Mouse (Mus musculus) MEL (cell line): Measurements from ENCODE around the gene Atf7ip. TPM values are rescaled to one million over a fixed set of nuclear protein-coding genes. Genes with fewer than 3 reads are reported as not detected.

Source experiments
- DNase-seq: peaks from one replicate; pipeline ENCODE4 v3.0.0; 2011; ENCODE audit warnings: low read depth, low spot score
- H3K27ac ChIP-seq: 2 replicates; pipeline ENCODE4 v1.5.1; 2012; ENCODE audit warnings: low read depth, mild to moderate bottlenecking, control low read depth, low read length, moderate library complexity; ENCODE audit not compliant: control insufficient read depth
- H3K27me3 ChIP-seq, 2 experiments: fragments of 150-350 bp in 1 of 2; sonication (generic) in 1 of 2; 2 replicates each; pipeline ENCODE4 v1.6.1; 2012; ENCODE audit warnings: low read length in 2 of 2, mild to moderate bottlenecking in 2 of 2, improper control_type of control experiment in 1 of 2, moderate library complexity in 1 of 2; ENCODE audit not compliant: insufficient read depth in 2 of 2, control insufficient read depth in 1 of 2
- H3K36me3 ChIP-seq, 2 experiments: 2 replicates each; pipeline ENCODE4 v1.6.1; 2012 to 2014; ENCODE audit warnings: low read length in 2 of 2, improper control_type of control experiment in 1 of 2, inconsistent platforms in 1 of 2, mild to moderate bottlenecking in 1 of 2; ENCODE audit not compliant: insufficient read depth in 2 of 2, control insufficient read depth in 1 of 2
- H3K4me1 ChIP-seq, 2 experiments: fragments of 150-350 bp in 1 of 2; sonication (generic) in 1 of 2; 2 replicates each; pipeline ENCODE4 v1.6.1; 2012; ENCODE audit warnings: low read length in 2 of 2, improper control_type of control experiment in 1 of 2, mild to moderate bottlenecking in 1 of 2; ENCODE audit not compliant: insufficient read depth in 2 of 2, control insufficient read depth in 1 of 2
- H3K4me3 ChIP-seq, 2 experiments: fragments of 150-350 bp in 1 of 2; sonication (generic) in 1 of 2; 2 replicates each; pipeline ENCODE4 v1.5.1; 2012; ENCODE audit warnings: low read depth in 2 of 2, low read length in 2 of 2, mild to moderate bottlenecking in 2 of 2, moderate library complexity in 2 of 2, control low read depth in 1 of 2, improper control_type of control experiment in 1 of 2; ENCODE audit not compliant: control insufficient read depth in 1 of 2, insufficient read depth in 1 of 2
- H3K79me2 ChIP-seq: 2 replicates; pipeline ENCODE4 v1.6.1; 2012; ENCODE audit warnings: mild to moderate bottlenecking, low read length, moderate library complexity; ENCODE audit not compliant: control insufficient read depth, poor library complexity, insufficient read depth
- H3K9ac ChIP-seq: 2 replicates; pipeline ENCODE4 v1.6.1; 2012; ENCODE audit warnings: low read depth, mild to moderate bottlenecking, control low read depth, low read length, moderate library complexity; ENCODE audit not compliant: control insufficient read depth, poor library complexity, severe bottlenecking
- H3K9me3 ChIP-seq: fragments of 150-350 bp; sonication (generic); replicated peaks from 2 replicates; pipeline ENCODE4 v1.6.1; 2012; ENCODE audit warnings: mild to moderate bottlenecking, low read length, improper control_type of control experiment, moderate library complexity; ENCODE audit not compliant: insufficient read depth
- ETS1 ChIP-seq: IDR thresholded peaks from 2 replicates; pipeline ENCODE4 v1.6.1; 2012; ENCODE audit warnings: low read depth, mild to moderate bottlenecking, inconsistent platforms, low read length, improper control_type of control experiment, moderate library complexity
- KAT2A ChIP-seq: conservative IDR thresholded peaks from 2 replicates; pipeline ENCODE4 v1.6.1; 2012; ENCODE audit warnings: low read depth, low read length, improper control_type of control experiment, inconsistent platforms
- MEF2A ChIP-seq: IDR thresholded peaks from 2 replicates; pipeline ENCODE4 v1.6.1; 2014; ENCODE audit warnings: low read depth, mild to moderate bottlenecking, inconsistent platforms, low read length, improper control_type of control experiment; ENCODE audit not compliant: poor library complexity, insufficient replicate concordance, severe bottlenecking; ENCODE audit errors: extremely low read depth
- MXI1 ChIP-seq: IDR thresholded peaks from 2 replicates; pipeline ENCODE4 v1.6.1; 2011; ENCODE audit warnings: mild to moderate bottlenecking, low read depth, low read length, improper control_type of control experiment
- MYB ChIP-seq: IDR thresholded peaks from 2 replicates; pipeline ENCODE4 v1.6.1; 2011; ENCODE audit warnings: mild to moderate bottlenecking, low read depth, low read length, improper control_type of control experiment
- MYC ChIP-seq: IDR thresholded peaks from 2 replicates; pipeline ENCODE4 v1.6.1; 2011; ENCODE audit warnings: low read depth, mild to moderate bottlenecking, low read length, improper control_type of control experiment, moderate library complexity
- NELFE ChIP-seq: IDR thresholded peaks from 2 replicates; pipeline ENCODE4 v1.6.1; 2011; ENCODE audit warnings: low read depth, low read length, improper control_type of control experiment
- POLR2A ChIP-seq, 2 experiments: IDR thresholded peaks; 2 replicates each; pipeline ENCODE4 v1.6.1; 2011 to 2012; ENCODE audit warnings: low read length in 2 of 2, mild to moderate bottlenecking in 2 of 2, control low read depth in 1 of 2, improper control_type of control experiment in 1 of 2, low read depth in 1 of 2, moderate library complexity in 1 of 2; ENCODE audit not compliant: control insufficient read depth in 1 of 2, insufficient read depth in 1 of 2, poor library complexity in 1 of 2
- POLR2AphosphoS2 ChIP-seq: IDR thresholded peaks from 2 replicates; pipeline ENCODE4 v1.6.1; 2011; ENCODE audit warnings: low read length, improper control_type of control experiment
- RAD21 ChIP-seq: IDR thresholded peaks from 2 replicates; pipeline ENCODE4 v1.6.1; 2011; ENCODE audit warnings: mild to moderate bottlenecking, low read depth, low read length, improper control_type of control experiment
- SMC3 ChIP-seq: IDR thresholded peaks from 2 replicates; pipeline ENCODE4 v1.6.1; 2011; ENCODE audit warnings: low read depth, low read length, improper control_type of control experiment
- TAL1 ChIP-seq: IDR thresholded peaks from 2 replicates; pipeline ENCODE4 v1.6.1; 2012; ENCODE audit warnings: mild to moderate bottlenecking, inconsistent platforms, low read length, moderate library complexity, mixed read lengths
- TBP ChIP-seq: IDR thresholded peaks from 2 replicates; pipeline ENCODE4 v1.8.0; 2011; ENCODE audit warnings: low read depth, low read length, improper control_type of control experiment
- TCF12 ChIP-seq: IDR thresholded peaks from 2 replicates; pipeline ENCODE4 v1.6.1; 2014; ENCODE audit warnings: low read depth, mild to moderate bottlenecking, inconsistent platforms, low read length, improper control_type of control experiment, moderate library complexity
- UBTF ChIP-seq: IDR thresholded peaks from 2 replicates; pipeline ENCODE4 v1.6.1; 2012; ENCODE audit warnings: low read depth, mild to moderate bottlenecking, inconsistent platforms, low read length, improper control_type of control experiment, moderate library complexity, borderline replicate concordance; ENCODE audit not compliant: insufficient read depth
- USF2 ChIP-seq, 2 experiments: IDR thresholded peaks; 2 replicates each; pipeline ENCODE4 v1.6.1; 2011 to 2012; ENCODE audit warnings: improper control_type of control experiment in 2 of 2, low read length in 2 of 2, borderline replicate concordance in 1 of 2, inconsistent platforms in 1 of 2, low read depth in 1 of 2, mild to moderate bottlenecking in 1 of 2; ENCODE audit not compliant: insufficient read depth in 1 of 2
- ZC3H11A ChIP-seq: IDR thresholded peaks from 2 replicates; pipeline ENCODE4 v1.6.1; 2012; ENCODE audit warnings: low read depth, mild to moderate bottlenecking, inconsistent platforms, low read length, improper control_type of control experiment
- polyA plus RNA-seq, 2 experiments: library from polyadenylated mRNA; stranded (reverse) in 1 of 2; unstranded in 1 of 2; fragments of >175 nt in 1 of 2; fragments of >200 nt in 1 of 2; gene quantifications; 2 replicates each; pipeline versions ENCODE4 v1.2.1 to v1.2.4; 2012; ENCODE audit warnings: low replicate concordance in 2 of 2, low read depth in 1 of 2; ENCODE audit not compliant: insufficient read length in 2 of 2, insufficient read depth in 1 of 2, missing spikeins in 1 of 2
- total RNA-seq: library from RNA; depleted of rRNA; stranded (reverse); fragments of 300-350 nt; gene quantifications from 2 replicates; pipeline ENCODE4 v1.2.3, GENCODE M21; 2012

Atf7ip gene
- total and polyA plus RNA-seq, 3 experiments = 7.3 to 56.1 (median 24.6) TPM

- Histone ChIP-seq H3K4me1 (peaks cover 0 to 15% of the 10 kb centered on the region in 2 experiments; a peak in 2 of 4 replicates), H3K4me3 (no peak overlapping the region), H3K79me2 (no peaks in the 10 kb centered on the region), H3K27ac (no peak overlapping the region), H3K36me3 (peaks cover 0 to 7% of the 10 kb centered on the region in 2 experiments; a peak in 2 of 4 replicates), H3K9ac (no peak overlapping the region), H3K27me3 (no peaks in the 10 kb centered on the region), H3K9me3 (no peaks in the 10 kb centered on the region)
- TF ChIP-seq POLR2A (IDR thresholded peaks at IDR 0.05; ENCODE audit: control insufficient read depth in 1 of 2, insufficient read depth in 1 of 2, low read depth in 1 of 2, low read length in 2 of 2, poor library complexity in 1 of 2) = no peak
- TF ChIP-seq UBTF = no peak
- no peak for TF ChIP-seq USF2 (IDR thresholded peaks at IDR 0.05; ENCODE audit: borderline replicate concordance in 1 of 2, insufficient read depth in 1 of 2, low read depth in 1 of 2, low read length in 2 of 2)
- TF ChIP-seq TBP = no peak
- no peak for TF ChIP-seq KAT2A
- DNase-seq = no peak
These were observed 18.4 kb upstream of the Atf7ip start for GRCm38 (mm10) chr6:136487554-136487950.

GRCm38 (mm10) chr6:136489899-136490298, 16.1 kb upstream of the Atf7ip start:
- H3K36me3 ChIP-seq = peaks cover 0 to 7% of the 10 kb centered on the region in 2 experiments; a peak in 2 of 4 replicates
- H3K79me2 ChIP-seq = no peaks in the 10 kb centered on the region
- no peak overlapping the region for H3K9ac ChIP-seq
- H3K27me3 ChIP-seq = no peaks in the 10 kb centered on the region
- no peak overlapping the region for H3K27ac ChIP-seq
- no peak for TF ChIP-seq UBTF
- no peak for TF ChIP-seq MXI1
- H3K9me3 ChIP-seq = no peaks in the 10 kb centered on the region
- no peak overlapping the region for H3K4me3 ChIP-seq
- no peak for DNase-seq
- H3K4me1 ChIP-seq = peaks cover 0 to 14% of the 10 kb centered on the region in 2 experiments; a peak in 2 of 4 replicates

DNA sequence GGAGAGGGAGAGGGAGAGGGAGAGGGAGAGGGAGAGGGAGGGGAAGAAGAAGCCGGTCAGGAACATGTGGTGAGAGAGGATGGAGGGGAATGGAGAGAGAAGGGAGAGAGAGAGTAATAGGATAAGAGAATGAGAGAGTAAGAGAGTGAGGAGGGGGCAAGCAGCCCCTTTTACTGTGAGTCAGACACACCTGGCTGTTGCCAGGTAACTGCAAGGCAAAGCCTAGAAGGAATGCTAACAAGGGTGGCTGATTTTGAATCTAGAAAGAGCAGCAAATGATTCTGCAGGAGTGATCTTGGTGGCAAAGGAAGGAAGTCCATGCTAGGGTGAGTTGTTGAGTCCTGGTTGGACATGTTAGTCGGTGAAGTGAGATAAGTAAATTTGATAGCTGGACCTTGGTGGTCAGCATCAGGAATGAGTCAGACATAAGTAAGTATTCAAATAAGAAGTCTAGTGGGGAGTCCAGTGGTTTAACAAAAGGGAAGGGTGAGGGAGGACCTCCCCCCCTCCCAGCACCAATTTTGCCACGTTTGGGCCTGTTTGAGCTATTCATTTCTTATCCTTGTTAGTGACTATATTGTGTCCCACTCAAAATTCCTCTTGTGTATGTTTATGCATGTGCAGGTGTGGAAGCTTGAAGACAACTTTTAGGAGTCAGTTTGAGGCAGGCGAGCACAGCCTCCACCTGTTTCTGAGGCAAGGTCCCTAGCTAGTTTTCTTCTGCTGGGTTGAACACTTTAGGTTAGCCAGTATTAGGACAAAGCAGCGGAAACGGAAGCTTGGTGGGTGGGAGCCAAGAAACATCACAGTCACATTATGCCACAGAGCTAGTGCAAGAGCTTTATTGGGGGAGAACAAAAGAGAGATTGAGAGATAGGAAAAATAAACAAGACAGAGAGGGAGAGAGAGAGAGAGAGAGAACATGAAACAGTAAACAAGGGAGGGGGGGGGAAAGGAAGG, 15.2 kb upstream of the Atf7ip start:
- H3K4me1 ChIP-seq = peaks cover 0 to 14% of the 10 kb centered on the region in 2 experiments; a peak in 2 of 4 replicates
- no peak for DNase-seq
- no peak for TF ChIP-seq NELFE
- no peak for TF ChIP-seq MYB
- TF ChIP-seq MYC = no peak
- no peak for TF ChIP-seq KAT2A
- TF ChIP-seq SMC3 = no peak
- no peak for TF ChIP-seq MEF2A
- no peak for TF ChIP-seq RAD21
- TF ChIP-seq TAL1 = no peak
- no peak for TF ChIP-seq ETS1
- no peak for TF ChIP-seq TCF12
- TF ChIP-seq ZC3H11A = no peak
- TF ChIP-seq POLR2AphosphoS2 = no peak
- H3K36me3 ChIP-seq = peaks cover 0 to 7% of the 10 kb centered on the region in 2 experiments; a peak in 2 of 4 replicates
- no peak overlapping the region for H3K9ac ChIP-seq
- no peaks in the 10 kb centered on the region for H3K27me3 ChIP-seq
- no peak overlapping the region for H3K4me3 ChIP-seq
- no peak overlapping the region for H3K27ac ChIP-seq
- H3K79me2 ChIP-seq = no peaks in the 10 kb centered on the region
- no peaks in the 10 kb centered on the region for H3K9me3 ChIP-seq
